Mouse (Mus musculus) ES-Bruce4 (cell line): Measurements from ENCODE around the gene Skida1.

ENCODE experiments used
- CTCF ChIP-seq: IDR thresholded peaks from one replicate; pipeline ENCODE4 v1.8.1; 2011; ENCODE audit warnings: low read depth, low read length
- EP300 ChIP-seq: IDR thresholded peaks from 2 replicates; pipeline ENCODE4 v1.6.1; 2011; ENCODE audit warnings: low read depth, low read length; ENCODE audit not compliant: insufficient read depth
- POLR2A ChIP-seq: IDR thresholded peaks from one replicate; pipeline ENCODE4 v1.8.1; 2011; ENCODE audit warnings: low read length; ENCODE audit not compliant: insufficient read depth

GRCm38 (mm10) chr2:18056786-18057255, 8.0 kb upstream of the Skida1 start:
- TF ChIP-seq EP300, result no peak
- TF ChIP-seq CTCF, result no peak
- TF ChIP-seq POLR2A, result no peak
